Mouse (Mus musculus): ENCODE results near the gene Lrmda. TPM values are rescaled to one million over a fixed set of nuclear protein-coding genes. Genes with fewer than 3 reads are reported as not detected.

Gene Lrmda
- polyA plus RNA-seq, 1 experiment from 2014 or later, result 0.22 TPM

DNA sequence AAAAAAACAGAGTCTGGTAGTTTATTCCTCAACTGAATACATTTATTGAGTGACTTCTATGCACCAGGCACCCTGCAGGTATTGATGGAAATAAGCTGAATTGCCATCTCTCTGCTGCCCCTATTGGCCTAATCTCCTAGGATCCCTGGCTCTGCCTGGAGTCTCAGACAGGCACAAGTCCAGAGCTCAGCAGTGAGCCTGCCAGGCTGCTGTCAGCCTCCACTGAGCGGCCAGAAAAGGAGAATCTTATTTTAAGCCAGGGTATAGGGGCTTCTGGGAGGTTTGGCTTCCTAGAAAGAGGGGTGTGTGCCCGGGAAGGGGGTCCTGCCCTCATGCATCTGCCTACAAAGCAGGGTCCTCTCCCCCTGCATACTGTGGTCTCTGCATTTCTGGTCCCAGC is 1.4 kb downstream of the Lrmda start:
- H3K4me3 ChIP-seq (replicated peaks), result no peak overlapping the region
- 4% methylated on average over 2 of the region's 2 CpGs for WGBS

DNA sequence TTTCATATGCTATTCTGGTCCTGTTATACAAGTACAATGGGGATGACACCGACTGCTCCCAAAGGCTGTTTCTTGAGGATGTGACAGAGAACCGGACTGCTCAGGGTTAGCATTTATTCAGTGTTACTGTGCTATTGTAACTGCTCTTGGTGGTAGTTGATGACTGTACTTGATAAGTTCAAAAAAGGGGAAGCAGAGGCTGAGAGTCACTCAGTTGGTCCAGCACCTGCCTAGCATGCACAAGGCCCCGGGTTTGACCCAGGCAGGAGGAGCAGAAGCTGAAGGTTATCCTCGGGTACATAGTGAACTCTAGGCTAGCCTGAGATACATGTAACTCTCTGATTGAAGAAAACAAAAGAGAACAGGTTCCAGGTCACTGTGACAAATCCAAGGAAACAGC is 4.0 kb downstream of the Lrmda start:
- ATAC-seq (ENCODE audit: low FRiP score), result no peak
- Histone ChIP-seq H3K4me1 (peaks cover 15% of the 10 kb centered on the region), H3K4me2 (no peak overlapping the region), H3K36me3 (replicated peaks) (no peaks in the 10 kb centered on the region), H3K4me3 (replicated peaks) (no peak overlapping the region), H3K27me3 (peaks cover 58% of the 10 kb centered on the region), H3K9me3 (no peaks in the 10 kb centered on the region), H3K27ac (no peak overlapping the region), H3K9ac (no peak overlapping the region)
- WGBS, result 79% methylated on average over 4 of the region's 4 CpGs

More for the DNA sequence above, 1.4 kb downstream of the Lrmda start:
- ATAC-seq (ENCODE audit: low FRiP score), result no peak
- Histone ChIP-seq H3K27ac (no peak overlapping the region), H3K27me3 (peaks cover 70% of the 10 kb centered on the region), H3K4me2 (no peak overlapping the region), H3K36me3 (replicated peaks) (no peaks in the 10 kb centered on the region), H3K9me3 (no peaks in the 10 kb centered on the region), H3K4me1 (peaks cover 15% of the 10 kb centered on the region), H3K9ac (no peak overlapping the region)

DNA sequence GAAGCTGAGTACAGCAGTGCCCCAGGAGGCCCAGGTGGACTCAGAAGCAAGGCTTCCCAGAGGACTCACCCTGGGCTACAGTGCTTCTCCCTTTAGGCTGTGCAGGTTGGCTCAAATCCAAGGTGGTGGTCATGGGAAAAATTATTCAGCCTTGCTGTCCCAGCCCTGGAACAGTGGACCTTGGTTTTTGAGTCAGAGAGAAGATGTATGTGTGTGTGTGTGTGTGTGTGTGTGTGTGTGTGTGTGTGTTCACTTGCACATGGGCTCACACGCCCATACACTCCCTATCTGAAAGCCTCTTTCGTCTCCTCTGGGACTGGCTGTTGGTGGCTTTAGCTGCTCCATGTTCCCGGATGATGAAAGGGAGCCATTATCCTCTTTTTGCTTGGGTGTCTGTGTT is 16.4 kb downstream of the Lrmda start:
- 16% methylated on average over 3 of the region's 3 CpGs for WGBS
- H3K4me3 ChIP-seq (replicated peaks), result no peak overlapping the region
- H3K27me3 ChIP-seq, result peaks cover 77% of the 10 kb centered on the region
- no peak overlapping the region for H3K9ac ChIP-seq
- ATAC-seq (ENCODE audit: low FRiP score), result 0 out of 2 replicates have a peak, but pooled peaks have one; percentile 36
- H3K4me1 ChIP-seq, result peaks cover 34% of the 10 kb centered on the region
- no peaks in the 10 kb centered on the region for H3K9me3 ChIP-seq
- peak overlapping the region; percentile 19; the same call in 1 of the 2 replicates for H3K27ac ChIP-seq
- H3K36me3 ChIP-seq (replicated peaks), result no peaks in the 10 kb centered on the region
- H3K4me2 ChIP-seq, result 0 out of 2 replicates have a peak overlapping the region, but pooled peaks have one; percentile 3

DNA sequence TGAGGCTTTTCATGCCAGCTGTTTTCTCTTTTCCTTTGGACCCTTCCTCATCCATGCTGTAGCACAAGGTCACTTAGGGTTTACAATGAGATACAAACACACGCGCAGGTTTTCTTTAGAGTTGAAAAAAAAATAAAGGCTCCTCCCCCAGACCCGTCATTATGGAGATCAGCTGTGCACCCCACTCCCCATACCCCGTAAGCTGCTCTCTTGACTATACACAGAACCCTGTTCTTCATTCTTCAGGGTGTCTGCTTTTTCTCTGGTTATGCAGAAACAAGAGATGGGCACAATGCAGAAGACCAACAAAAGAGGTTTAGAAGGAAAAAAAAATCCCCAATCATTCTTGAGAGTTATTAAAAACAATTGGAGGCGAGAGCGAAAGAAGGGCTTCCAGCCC is 16.8 kb downstream of the Lrmda start:
- peak overlapping the region; percentile 19; the same call in 1 of the 2 replicates for H3K27ac ChIP-seq
- peaks cover 81% of the 10 kb centered on the region for H3K27me3 ChIP-seq
- no peaks in the 10 kb centered on the region for H3K36me3 ChIP-seq (replicated peaks)
- 0 out of 2 replicates have a peak, but pooled peaks have one; percentile 36 for ATAC-seq (ENCODE audit: low FRiP score)
- peak overlapping the region; percentile 3; the same call in 1 of the 2 replicates for H3K4me2 ChIP-seq
- H3K9ac ChIP-seq, result no peak overlapping the region
- H3K4me3 ChIP-seq (replicated peaks), result no peak overlapping the region
- WGBS, result 19% methylated on average over 6 of the region's 6 CpGs
- no peaks in the 10 kb centered on the region for H3K9me3 ChIP-seq
- H3K4me1 ChIP-seq, result peaks cover 34% of the 10 kb centered on the region

DNA sequence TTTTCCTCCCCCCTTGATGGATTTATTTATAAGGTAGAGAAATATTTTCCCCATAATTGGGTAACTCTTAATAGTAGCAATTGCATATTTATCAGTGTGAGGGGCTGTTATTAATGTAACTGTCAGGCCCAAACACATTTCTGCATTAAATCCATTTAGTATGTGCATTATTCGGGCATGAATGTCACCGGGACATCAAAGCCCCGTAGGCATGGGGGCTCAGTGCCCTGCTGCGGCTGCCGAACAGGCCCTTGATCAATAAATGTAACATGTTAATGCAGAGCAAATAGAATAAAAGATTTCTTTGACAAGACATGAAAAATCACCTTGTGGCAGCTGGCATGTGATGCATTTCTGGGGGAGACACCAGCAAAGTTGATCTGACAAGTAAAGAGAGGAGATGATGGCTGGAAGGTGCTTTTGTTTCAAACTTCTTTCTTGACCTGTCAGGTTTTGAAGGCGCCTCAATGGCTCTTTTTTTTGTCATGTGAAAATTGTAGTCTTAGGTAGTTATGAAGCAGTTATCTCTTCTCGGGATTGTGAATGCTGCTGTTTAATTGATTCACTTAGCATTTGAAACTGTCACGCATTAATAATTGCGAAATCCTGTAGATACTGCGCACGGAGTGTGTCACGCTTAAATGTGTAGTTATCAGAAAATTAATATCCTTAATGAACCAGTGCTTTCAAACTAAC is 17.4 kb downstream of the Lrmda start:
- H3K9me3 ChIP-seq, result no peaks in the 10 kb centered on the region
- ATAC-seq (ENCODE audit: low FRiP score), result no peak
- H3K36me3 ChIP-seq (replicated peaks), result no peaks in the 10 kb centered on the region
- H3K27me3 ChIP-seq, result peaks cover 85% of the 10 kb centered on the region
- no peak overlapping the region for H3K27ac ChIP-seq
- H3K9ac ChIP-seq, result no peak overlapping the region
- peaks cover 34% of the 10 kb centered on the region for H3K4me1 ChIP-seq
- WGBS, result 40% methylated on average over 12 of the region's 12 CpGs
- no peak overlapping the region for H3K4me3 ChIP-seq (replicated peaks)
- H3K4me2 ChIP-seq, result peak overlapping the region; percentile 21; the same call in 1 of the 2 replicates

DNA sequence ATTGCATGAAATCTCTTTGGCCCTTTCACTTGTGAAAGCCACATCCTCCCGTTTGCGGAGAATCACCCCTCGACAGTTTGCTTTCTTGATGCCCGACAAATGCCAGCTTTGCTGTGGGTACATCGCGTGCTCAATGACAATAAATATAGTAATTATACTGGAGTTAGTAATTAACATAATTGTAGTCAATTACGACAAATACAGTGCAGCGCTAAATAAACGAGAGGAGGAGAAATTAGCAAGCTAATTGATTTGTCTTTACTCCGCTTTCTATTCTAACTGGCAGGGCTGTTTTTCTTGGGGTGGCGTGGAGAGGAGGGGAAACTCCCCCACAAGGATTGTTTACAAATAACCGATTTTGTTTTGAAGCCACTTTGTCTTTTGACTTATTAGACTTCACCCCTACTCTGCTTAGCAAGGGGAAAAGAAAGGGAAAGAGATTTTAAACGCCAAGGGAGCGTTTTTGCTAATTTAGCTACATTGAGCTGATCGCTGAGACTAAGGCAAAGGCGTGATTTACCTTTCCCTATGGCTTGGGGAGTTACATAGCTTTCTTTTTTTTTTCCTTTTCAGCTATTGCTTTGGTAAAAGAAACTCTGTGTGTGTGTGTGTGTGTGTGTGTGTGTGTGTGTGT is 18.1 kb downstream of the Lrmda start:
- no peak for ATAC-seq (ENCODE audit: low FRiP score)
- WGBS, result 28% methylated on average over 16 of the region's 16 CpGs
- Histone ChIP-seq H3K4me2 (peak overlapping the region; percentile 21; the same call in 1 of the 2 replicates), H3K27ac (no peak overlapping the region), H3K9me3 (no peaks in the 10 kb centered on the region), H3K36me3 (replicated peaks) (no peaks in the 10 kb centered on the region), H3K27me3 (peaks cover 90% of the 10 kb centered on the region), H3K4me3 (replicated peaks) (no peak overlapping the region), H3K9ac (no peak overlapping the region), H3K4me1 (peaks cover 34% of the 10 kb centered on the region)

DNA sequence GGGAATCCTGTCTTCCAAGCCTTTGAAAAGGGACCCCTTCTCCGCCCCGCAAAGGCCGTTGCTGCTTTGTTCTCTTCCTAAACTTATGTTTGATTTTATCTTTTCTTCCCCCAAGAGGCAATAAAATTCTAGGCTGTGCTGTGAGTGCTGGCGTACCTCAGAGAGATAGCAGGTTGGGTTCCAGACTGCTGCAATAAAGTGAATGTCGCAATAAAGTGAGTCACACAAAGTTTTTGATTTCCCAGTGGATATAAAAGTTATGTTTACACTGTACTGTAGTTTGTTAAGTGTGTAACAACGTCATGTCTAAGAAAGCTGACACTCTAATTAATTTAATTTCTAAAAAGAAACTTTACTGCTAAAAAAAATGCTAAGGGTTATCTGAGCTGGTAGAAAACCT is 22.6 kb downstream of the Lrmda start:
- no peaks in the 10 kb centered on the region for H3K9me3 ChIP-seq
- no peak for ATAC-seq (ENCODE audit: low FRiP score)
- H3K9ac ChIP-seq, result no peak overlapping the region
- no peak overlapping the region for H3K27ac ChIP-seq
- H3K4me1 ChIP-seq, result peaks cover 18% of the 10 kb centered on the region
- 93% methylated on average over 6 of the region's 6 CpGs for WGBS
- H3K36me3 ChIP-seq (replicated peaks), result no peaks in the 10 kb centered on the region
- H3K4me3 ChIP-seq (replicated peaks), result no peak overlapping the region
- H3K27me3 ChIP-seq, result peaks cover 74% of the 10 kb centered on the region
- H3K4me2 ChIP-seq, result no peak overlapping the region

DNA sequence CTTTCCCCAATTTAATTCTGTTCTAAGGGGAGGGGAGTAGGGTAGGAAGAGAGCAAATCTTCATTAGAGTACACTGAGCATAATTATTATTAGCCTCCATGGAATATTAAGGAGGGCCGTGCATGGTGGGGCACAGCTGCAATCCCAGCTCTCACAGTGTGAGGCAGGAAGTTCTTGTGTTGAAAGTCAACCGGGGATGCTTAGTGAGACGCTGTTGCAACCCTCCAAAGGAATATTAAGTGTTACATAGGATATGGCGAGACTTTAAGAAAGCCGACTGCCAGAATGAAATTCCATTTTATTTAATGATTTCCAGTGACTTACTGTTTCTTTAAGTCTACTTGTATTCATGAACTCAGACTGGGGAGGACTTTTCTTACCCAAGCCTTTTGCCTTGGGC is 23.9 kb downstream of the Lrmda start:
- 88% methylated on average over 5 of the region's 5 CpGs for WGBS
- peaks cover 73% of the 10 kb centered on the region for H3K27me3 ChIP-seq
- no peak for ATAC-seq (ENCODE audit: low FRiP score)
- H3K4me3 ChIP-seq (replicated peaks), result no peak overlapping the region
- H3K36me3 ChIP-seq (replicated peaks), result no peaks in the 10 kb centered on the region
- no peak overlapping the region for H3K4me2 ChIP-seq
- H3K9me3 ChIP-seq, result no peaks in the 10 kb centered on the region
- H3K27ac ChIP-seq, result no peak overlapping the region
- H3K4me1 ChIP-seq, result peaks cover 5% of the 10 kb centered on the region; the same call in 1 of the 2 replicates
- no peak overlapping the region for H3K9ac ChIP-seq

DNA sequence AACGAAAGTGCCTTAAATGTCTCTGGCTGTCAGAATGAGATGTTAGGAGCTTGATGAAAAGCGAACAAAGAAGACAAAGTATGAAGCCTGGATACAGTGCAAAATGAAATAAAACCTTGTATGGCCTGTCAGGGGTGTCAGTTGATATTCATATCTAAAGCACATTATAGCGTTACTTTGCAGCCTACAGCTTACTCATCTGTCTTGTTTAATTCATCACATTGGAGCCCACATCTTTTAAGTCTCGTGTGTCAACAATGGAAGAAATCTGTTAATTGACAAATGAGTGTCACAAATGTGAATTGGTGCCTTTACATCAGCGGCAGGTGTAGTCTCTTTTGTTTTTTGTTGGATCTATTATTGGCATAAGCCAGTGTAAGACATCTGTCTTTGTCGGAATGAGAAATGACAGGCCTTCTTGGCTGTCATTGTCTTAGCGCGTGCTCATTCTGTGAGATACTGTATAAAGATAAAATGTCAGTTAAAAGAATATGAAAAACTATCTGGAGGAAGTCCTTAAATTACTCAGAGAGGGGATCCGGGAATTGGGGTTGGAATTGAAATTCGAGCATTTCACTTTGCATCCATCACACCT is 26.8 kb downstream of the Lrmda start:
- Histone ChIP-seq H3K27ac (no peak overlapping the region), H3K27me3 (peaks cover 49% of the 10 kb centered on the region), H3K9ac (no peak overlapping the region), H3K4me1 (no peaks in the 10 kb centered on the region), H3K4me3 (replicated peaks) (no peak overlapping the region), H3K4me2 (no peak overlapping the region), H3K36me3 (replicated peaks) (no peaks in the 10 kb centered on the region), H3K9me3 (no peaks in the 10 kb centered on the region)
- no peak for ATAC-seq (ENCODE audit: low FRiP score)
- 82% methylated on average over 10 of the region's 10 CpGs for WGBS

DNA sequence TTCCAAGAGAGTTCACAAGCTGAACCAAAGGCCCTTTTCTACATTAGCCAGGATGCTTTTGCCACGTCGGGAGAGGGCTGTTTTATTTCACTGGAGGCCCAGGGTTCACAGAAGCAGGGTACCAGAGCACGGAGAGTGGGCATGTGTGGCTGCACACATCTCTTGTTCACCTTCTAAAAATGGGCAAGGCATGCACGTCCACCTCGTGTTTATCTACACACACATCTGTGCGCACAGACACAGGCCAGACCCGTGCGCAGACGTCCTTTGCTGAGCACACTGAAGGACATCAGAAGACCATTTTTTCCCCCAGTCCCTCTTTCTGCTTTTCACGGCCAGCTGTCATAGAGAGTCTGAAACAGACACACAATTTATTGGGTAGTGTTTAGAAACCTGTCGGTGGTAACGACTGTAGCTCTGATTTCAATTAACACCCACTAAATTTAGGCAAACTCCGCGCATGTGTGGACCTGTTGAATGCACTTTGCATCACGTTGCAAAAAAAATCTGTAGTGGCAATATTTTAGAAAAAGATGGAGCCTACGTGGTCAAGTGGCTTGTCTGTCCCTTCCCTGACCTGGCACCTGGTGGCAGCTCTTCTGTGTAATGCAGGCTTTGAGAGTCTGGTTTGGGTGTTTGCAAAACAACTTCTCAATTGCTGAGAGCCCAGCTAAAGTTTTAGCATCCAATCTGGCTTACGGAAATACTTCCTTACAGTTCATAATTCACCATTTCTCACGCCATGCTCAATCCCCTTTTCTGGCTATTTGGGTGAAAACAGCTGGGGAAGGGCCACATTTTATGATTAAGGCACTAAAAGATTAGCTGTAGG is 28.8 kb downstream of the Lrmda start:
- peaks cover 32% of the 10 kb centered on the region for H3K27me3 ChIP-seq
- no peak overlapping the region for H3K4me2 ChIP-seq
- no peak overlapping the region for H3K9ac ChIP-seq
- no peaks in the 10 kb centered on the region for H3K4me1 ChIP-seq
- ATAC-seq (ENCODE audit: low FRiP score), result no peak
- no peaks in the 10 kb centered on the region for H3K36me3 ChIP-seq (replicated peaks)
- no peak overlapping the region for H3K4me3 ChIP-seq (replicated peaks)
- no peak overlapping the region for H3K27ac ChIP-seq
- WGBS, result 83% methylated on average over 18 of the region's 18 CpGs
- no peaks in the 10 kb centered on the region for H3K9me3 ChIP-seq

DNA sequence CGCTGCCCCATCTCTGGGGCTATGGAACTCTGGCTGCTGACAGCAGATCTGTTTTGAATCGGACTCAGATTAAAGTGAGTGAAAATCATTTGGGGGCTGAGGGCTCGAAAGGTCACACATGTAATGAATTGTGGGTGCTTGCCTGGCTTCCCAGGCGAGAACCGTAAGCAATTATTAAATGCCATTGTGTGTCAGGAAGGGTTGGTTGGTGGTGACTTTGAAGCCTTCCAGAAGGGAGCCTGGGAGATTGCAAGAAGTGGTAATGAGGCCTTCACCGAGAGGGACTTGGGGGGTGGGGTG is 29.3 kb downstream of the Lrmda start:
- Histone ChIP-seq H3K9me3 (no peaks in the 10 kb centered on the region), H3K27ac (no peak overlapping the region), H3K27me3 (peaks cover 32% of the 10 kb centered on the region), H3K36me3 (replicated peaks) (no peaks in the 10 kb centered on the region), H3K4me3 (replicated peaks) (no peak overlapping the region), H3K9ac (no peak overlapping the region), H3K4me1 (no peaks in the 10 kb centered on the region), H3K4me2 (no peak overlapping the region)
- no peak for ATAC-seq (ENCODE audit: low FRiP score)
- 66% methylated on average over 6 of the region's 6 CpGs for WGBS

DNA sequence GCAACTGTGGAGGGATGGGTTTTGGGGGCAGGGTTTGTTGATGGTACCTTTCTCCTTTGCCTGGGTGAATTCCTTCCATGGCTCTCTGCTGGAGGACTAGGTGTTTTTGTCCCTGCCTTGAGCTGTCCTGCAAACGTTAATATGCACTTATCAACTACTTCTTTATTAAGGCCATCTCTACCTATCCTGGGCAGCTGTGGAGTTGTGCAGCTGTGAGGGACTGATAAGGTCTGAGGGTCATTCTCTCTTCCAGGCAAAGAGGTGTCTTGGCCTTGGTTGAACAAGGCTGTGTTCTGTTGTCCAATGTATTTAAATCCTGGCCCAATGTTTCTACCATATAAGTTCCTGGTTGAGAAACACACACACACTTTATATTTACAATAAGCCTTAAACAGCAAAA is 29.8 kb downstream of the Lrmda start:
- Histone ChIP-seq H3K4me2 (no peak overlapping the region), H3K27me3 (peaks cover 35% of the 10 kb centered on the region), H3K4me1 (no peaks in the 10 kb centered on the region), H3K27ac (no peak overlapping the region), H3K4me3 (replicated peaks) (no peak overlapping the region), H3K9ac (no peak overlapping the region), H3K36me3 (replicated peaks) (no peaks in the 10 kb centered on the region), H3K9me3 (no peaks in the 10 kb centered on the region)
- 63% methylated on average over 1 of the region's 1 CpGs for WGBS
- ATAC-seq (ENCODE audit: low FRiP score), result no peak
